Mouse (Mus musculus) adrenal gland, postnatal 36 days (tissue): Measurements from ENCODE around the gene Olfr56. TPM values are rescaled to one million over a fixed set of nuclear protein-coding genes. Genes with fewer than 3 reads are reported as not detected.

ENCODE experiments used
- DNase-seq, 2 experiments: peaks; one replicate each; pipeline ENCODE4 v3.0.0; 2021; ENCODE audit warnings: mixed read lengths in 1 of 2
- total RNA-seq, 2 experiments: library from RNA; stranded (reverse); gene quantifications; 2 replicates each; pipeline ENCODE4 v1.2.3; 2021

The Olfr56 gene
- total RNA-seq, 2 experiments from 2014 or later: not detected

DNA sequence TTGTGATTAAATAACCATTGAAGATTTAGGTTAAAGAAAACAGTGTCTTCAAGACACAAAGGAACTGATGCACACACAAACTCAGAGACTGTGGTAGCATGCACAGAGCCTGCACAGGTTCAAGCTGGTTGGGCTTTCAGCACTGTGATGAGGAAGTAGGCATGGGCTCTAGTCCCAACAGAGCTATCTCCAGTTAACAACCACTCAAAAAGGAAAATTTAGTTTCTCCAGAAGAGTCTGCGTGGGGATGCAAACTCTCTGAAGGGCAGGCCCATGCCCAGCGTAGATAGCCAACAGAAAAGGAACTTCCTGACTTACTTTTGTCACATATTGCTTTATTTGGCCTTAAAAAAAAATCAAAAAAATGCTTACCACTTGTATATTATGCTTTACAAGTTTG is 114.1 kb downstream of the Olfr56 start:
- DNase-seq: no peak

- no peak for DNase-seq
These were observed 115.4 kb downstream of the Olfr56 start for GRCm38 (mm10) chr11:49093861-49094660.

GRCm38 (mm10) chr11:49095367-49095766 is 116.7 kb downstream of the Olfr56 start:
- no peak for DNase-seq

DNA sequence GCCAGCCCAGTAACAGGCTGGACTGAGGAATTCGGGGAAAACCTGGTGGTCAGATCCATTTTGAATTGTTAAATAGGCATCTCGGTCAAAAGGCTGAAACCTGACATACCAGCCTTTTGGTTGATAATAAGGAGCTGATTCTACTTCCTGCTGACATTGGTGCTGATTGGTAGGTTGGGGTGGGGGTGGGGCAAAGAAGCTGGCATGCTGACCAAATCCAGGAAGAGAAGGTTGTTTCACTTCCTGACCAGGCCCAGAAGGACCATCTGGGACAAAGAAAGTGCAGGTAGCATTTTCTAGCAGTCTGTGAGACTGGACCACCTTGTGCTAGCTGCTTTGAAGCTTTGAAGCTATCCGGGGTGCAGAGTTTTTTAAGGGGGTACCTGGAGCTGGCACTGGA is 121.7 kb downstream of the Olfr56 start:
- DNase-seq: no peak

DNA sequence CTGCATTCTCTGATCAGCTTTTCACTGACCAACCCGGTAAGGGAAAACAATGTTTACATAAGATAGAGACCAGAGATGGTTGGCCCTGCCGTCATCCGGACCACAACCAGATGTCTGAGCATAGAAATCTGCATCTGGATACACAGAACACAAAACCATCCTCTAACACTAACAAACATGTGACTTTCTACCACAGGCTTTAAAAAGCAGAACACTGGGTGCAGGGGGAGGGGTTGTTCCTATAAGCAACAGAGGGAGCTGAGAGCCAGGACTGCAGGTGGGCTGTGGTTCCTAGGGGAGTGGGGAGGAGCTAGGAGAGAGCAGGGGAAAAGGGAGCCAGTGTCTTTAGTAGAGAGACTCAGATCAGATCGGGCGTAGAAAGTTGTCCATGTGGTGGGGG is 122.8 kb downstream of the Olfr56 start:
- no peak for DNase-seq

GRCm38 (mm10) chr11:49103047-49103693 is 124.5 kb downstream of the Olfr56 start:
- DNase-seq: peak; percentile 88 to 94

- no peak for DNase-seq
These were observed 127.1 kb downstream of the Olfr56 start for GRCm38 (mm10) chr11:49105752-49106151.

- no peak for DNase-seq
These were observed 129.2 kb downstream of the Olfr56 start for GRCm38 (mm10) chr11:49107650-49108537.

DNA sequence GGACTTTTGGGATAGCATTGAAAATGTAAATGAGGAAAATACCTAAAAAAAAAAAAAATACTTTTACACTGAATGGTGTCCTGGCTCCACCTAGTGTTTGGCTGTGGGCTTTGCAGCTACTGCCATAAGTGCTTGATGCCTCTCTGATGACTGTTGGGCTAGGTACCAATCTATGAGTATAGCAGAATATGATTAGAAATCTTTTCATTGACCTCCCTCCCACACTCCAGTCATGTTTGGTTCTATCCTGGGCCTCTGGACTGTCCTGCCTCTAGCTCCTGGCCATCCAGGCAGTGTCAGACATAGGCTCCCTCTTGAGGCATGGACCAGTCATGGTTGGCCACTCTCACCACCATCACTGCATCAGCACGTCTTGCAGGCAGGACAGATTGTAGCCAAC is 130.1 kb downstream of the Olfr56 start:
- DNase-seq: peak; percentile 32 to 49

GRCm38 (mm10) chr11:49111000-49111399 is 132.3 kb downstream of the Olfr56 start:
- DNase-seq: no peak

GRCm38 (mm10) chr11:49112624-49113219 is 134.0 kb downstream of the Olfr56 start:
- DNase-seq: no peak

DNA sequence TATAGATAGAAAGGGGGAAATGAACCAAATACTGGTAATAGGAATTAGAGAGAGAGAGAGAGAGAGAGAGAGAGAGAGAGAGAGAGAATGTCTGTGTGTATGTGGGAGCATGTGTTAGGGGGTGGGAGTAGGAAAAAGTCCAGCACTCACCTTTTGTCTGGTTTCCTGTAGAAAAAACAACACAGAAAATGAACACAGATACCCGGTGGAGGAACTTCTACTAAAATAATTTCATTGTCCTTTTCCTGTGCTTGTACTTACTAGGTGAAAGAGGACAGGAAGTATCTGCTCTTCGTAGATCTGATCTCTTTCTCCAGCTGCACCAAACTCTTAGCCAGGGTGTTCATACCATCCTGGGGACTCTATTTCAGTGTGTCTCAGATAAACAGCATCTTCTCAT is 135.5 kb downstream of the Olfr56 start:
- DNase-seq: no peak

DNA sequence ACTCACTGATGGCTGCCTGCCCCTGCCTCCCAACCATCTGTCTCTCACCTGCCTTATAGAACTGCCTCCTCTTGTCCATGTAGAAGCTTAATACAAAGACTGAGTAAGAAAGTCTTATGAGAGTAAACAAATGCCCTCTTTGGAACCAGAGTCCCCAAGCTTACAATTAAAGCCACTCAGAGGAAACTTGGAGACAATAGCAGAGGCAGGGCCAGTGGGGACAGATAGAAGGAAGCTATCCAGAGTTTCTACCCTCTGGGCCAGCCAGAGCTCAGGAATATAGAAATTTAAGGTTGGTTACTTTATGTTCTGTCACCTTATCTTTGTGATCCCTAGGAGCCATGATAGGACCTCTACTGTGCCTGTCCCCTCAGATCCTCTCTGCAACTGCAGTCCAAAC is 136.1 kb downstream of the Olfr56 start, which contains the start of gene Olfr1396:
Gene Olfr1396, minus strand, starts transcription at position 101 of the 400 bp plus-strand sequence.
- no peak for DNase-seq

DNA sequence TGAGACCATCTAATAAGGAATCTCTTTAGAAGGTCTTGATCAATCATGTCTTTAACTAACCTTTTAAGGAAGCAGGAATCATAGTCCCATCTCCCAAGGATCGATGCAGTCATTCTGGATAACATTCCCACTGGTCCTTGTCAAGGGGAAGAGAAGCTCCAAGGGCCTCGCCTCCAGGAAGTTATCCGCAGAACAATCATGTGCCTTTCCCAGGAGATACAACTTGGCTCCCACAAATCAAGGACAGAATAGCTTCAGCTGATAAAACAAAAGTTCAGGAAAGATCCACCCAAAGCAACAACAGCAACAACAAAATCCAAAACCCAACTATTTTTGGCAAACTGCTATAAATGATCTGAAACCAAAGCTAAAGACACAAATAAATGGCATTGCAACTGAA is 140.9 kb downstream of the Olfr56 start:
- no peak for DNase-seq

DNA sequence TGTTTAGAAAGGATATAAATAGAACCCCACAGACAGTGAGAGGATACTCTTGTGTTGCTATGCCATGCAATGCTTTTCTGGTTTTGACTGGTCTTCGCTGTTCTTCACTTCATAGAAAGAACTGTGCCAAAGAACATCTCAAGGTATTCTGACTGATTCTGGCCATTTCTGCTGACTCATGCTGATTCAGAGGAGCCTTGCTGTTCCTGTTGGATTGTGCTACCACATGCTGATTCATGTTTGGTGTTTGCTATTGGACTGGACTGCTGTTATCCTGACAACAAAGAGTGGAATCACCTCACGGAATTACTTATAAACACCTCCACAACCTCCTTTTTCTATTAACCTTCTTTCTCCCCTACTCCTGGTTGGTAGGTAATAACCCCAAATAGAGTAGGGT is 145.5 kb downstream of the Olfr56 start:
- DNase-seq: no peak

- DNase-seq: no peak
These were observed 163.3 kb downstream of the Olfr56 start, which contains the start of gene Olfr1395 for GRCm38 (mm10) chr11:49141974-49142373. Gene Olfr1395 (plus strand): TSS chr11:49142274.

DNA sequence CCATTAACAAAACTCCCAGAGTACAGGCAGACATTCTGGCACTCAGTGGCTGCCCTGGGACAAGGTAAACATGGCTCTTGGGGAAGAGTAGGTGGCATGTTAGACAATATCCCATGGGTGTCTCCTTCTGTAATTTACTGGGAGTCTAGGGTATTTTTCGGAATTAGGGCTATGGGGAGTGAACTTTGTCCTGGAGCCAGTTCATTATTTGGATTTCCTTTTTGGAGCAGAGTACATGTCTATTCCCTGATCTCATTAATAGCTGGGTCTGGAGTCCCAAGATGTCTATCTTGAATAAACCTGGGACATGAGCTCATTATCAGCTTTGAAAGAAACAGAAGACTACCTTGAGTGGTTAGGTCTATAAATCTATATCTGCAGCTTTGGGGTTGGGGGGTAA is 175.4 kb downstream of the Olfr56 start, which contains the start of gene Olfr1394:
Gene Olfr1394, plus strand, starts transcription at position 301 of the 400 bp plus-strand sequence.
- DNase-seq: no peak

GRCm38 (mm10) chr11:49156821-49157814 is 178.4 kb downstream of the Olfr56 start:
- no peak for DNase-seq

DNA sequence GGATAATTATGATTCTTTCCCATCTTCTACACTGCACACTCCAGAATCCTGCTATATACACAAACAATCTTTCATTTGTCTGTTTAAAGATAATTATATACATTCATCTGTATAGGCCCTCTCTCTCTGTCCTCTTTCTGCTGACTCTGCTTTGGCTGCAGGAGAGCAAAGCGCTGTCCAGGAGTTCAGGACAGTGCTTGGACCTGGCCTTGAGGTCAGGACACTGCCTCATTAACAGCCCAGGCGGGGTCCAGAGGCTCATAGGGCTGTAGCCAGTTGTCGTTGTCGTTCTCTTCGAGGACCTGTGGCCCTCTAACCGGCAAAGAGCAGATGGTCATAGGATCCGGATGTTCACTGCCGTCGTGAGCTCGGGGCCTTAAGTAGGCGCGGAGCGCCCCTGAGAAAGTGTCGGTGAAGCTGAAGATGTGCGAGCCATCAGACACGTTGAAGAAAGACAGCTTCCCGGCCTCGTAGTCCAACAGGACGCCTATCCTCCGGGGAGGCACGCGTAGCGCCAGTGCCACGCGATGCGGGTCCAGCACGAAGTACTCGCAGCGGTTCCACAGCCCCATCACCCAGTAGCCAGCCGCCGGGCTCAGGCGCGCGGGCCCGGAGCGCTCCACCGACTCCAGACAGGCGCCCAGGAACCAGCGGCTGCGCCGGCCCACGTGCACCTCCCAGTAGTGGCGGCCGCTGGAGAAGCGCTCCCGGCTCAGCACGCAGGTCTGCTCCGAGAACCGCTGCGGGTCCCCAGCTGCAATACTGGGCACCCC is 190.3 kb downstream of the Olfr56 start:
- DNase-seq: peak in 1 of 2 experiments; percentile 12

GRCm38 (mm10) chr11:49170576-49170975 is 191.9 kb downstream of the Olfr56 start:
- DNase-seq: no peak
